Mouse (Mus musculus): Measurements from ENCODE around the gene Reep3. TPM values are rescaled to one million over a fixed set of nuclear protein-coding genes. Genes with fewer than 3 reads are reported as not detected.
"Not testable (repeated sequence)": the region's sequence is repeated elsewhere in the genome, so short reads cannot be mapped to it uniquely, and the experiment has no call there.

Gene Reep3
- polyA plus RNA-seq, 1 experiment from 2014 or later, result 44.9 TPM

GRCm38 (mm10) chr10:67017315-67017714 lies 79.4 kb downstream of the Reep3 start:
- 69% methylated on average over 2 of the region's 2 CpGs for WGBS
- Histone ChIP-seq H3K27me3 (no peaks in the 10 kb centered on the region), H3K36me3 (peaks cover 31% of the 10 kb centered on the region), H3K9me3 (no peaks in the 10 kb centered on the region), H3K4me2 (no peak overlapping the region), H3K27ac (no peak overlapping the region), H3K9ac (no peak overlapping the region), H3K4me3 (no peak overlapping the region), H3K4me1 (replicated peaks) (peaks cover 10% of the 10 kb centered on the region)
- ATAC-seq (ENCODE audit: low FRiP score), result no peak

DNA sequence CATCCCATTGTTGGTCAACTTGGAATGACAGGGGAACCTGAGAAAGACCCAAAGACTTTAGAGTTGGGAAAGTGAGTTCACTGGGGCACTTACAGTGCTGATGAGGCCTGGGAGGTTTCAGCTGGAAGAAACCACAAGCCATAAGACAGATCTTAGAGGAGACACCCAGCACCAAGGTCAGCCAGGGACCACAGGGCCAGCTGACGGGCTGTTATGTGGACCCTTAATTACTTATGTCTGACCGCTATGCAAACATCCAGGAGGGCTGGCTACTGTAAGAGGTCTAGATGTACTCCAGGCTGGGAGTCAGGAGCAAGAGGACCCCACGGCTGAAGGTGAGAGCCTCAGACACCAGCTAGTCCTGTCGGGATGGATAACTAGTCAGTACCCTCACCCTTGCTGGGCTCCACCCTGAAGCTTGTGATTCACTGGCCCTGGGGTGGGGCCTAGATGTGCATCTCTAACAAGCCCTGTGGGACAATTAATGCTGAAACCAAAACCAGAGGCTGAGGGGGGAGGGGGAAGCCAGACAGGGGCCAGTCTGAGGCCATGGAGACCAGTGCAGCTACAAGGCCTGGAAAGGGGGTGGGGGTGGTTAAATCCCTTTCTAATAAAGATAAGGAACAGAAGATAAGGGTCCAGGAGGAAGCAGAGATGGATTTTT lies 80.0 kb downstream of the Reep3 start:
- Histone ChIP-seq H3K27ac (no peak overlapping the region), H3K4me2 (no peak overlapping the region), H3K4me1 (replicated peaks) (peaks cover 10% of the 10 kb centered on the region), H3K9me3 (no peaks in the 10 kb centered on the region), H3K4me3 (no peak overlapping the region), H3K9ac (no peak overlapping the region), H3K27me3 (no peaks in the 10 kb centered on the region), H3K36me3 (peaks cover 31% of the 10 kb centered on the region)
- 86% methylated on average over 4 of the region's 4 CpGs for WGBS
- 0 out of 2 replicates have a peak, but pooled peaks have one; percentile 21 for ATAC-seq (ENCODE audit: low FRiP score)

DNA sequence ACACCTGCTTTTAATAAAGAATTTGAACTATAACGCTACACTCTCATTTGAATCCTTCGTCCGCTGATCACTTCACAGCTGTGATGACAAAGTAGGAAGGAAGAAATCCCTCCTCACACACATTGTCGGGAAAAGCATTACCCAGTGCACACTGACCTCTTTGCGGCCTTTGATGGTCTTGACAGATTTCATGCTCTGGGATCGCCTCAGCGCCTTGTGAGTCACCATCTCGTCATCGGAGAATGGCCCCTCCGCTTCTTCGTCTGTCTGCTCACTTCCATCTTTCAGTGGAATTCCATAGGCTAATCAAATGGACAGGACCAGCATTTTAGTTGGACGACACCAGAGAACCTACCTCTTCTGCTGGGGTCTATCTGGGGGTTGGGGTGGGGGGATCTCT lies 82.0 kb downstream of the Reep3 start:
- Histone ChIP-seq H3K4me1 (replicated peaks) (peaks cover 10% of the 10 kb centered on the region), H3K36me3 (peaks cover 23% of the 10 kb centered on the region), H3K4me3 (no peak overlapping the region), H3K9me3 (no peaks in the 10 kb centered on the region), H3K27me3 (no peaks in the 10 kb centered on the region), H3K4me2 (no peak overlapping the region), H3K9ac (no peak overlapping the region), H3K27ac (no peak overlapping the region)
- no peak for ATAC-seq (ENCODE audit: low FRiP score)
- WGBS, result 89% methylated on average over 12 of the region's 12 CpGs

DNA sequence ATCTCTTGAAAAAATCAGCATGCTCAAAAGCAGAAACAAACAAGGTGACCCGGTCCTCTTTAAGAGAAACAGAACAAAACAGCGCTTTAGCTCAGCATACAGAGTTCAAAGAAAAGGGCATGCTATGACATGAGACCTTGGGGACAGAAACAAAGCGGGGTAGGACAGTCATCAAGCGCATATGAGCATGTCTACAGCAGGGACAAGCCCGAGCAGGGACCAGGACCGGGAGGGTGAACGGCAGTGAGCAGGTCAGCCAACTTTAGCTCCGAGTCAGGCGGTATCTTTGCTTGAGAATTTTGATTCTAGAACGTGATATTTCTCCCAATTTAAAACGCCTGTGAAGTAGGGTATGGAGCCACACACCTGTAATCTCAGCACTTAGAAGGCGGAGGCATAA lies 86.2 kb downstream of the Reep3 start:
- ATAC-seq (ENCODE audit: low FRiP score), result no peak
- Histone ChIP-seq H3K27ac (no peak overlapping the region), H3K27me3 (no peaks in the 10 kb centered on the region), H3K4me2 (no peak overlapping the region), H3K4me3 (no peak overlapping the region), H3K9ac (no peak overlapping the region), H3K36me3 (peaks cover 24% of the 10 kb centered on the region), H3K4me1 (replicated peaks) (no peaks in the 10 kb centered on the region), H3K9me3 (no peaks in the 10 kb centered on the region)
- 90% methylated on average over 12 of the region's 12 CpGs for WGBS

DNA sequence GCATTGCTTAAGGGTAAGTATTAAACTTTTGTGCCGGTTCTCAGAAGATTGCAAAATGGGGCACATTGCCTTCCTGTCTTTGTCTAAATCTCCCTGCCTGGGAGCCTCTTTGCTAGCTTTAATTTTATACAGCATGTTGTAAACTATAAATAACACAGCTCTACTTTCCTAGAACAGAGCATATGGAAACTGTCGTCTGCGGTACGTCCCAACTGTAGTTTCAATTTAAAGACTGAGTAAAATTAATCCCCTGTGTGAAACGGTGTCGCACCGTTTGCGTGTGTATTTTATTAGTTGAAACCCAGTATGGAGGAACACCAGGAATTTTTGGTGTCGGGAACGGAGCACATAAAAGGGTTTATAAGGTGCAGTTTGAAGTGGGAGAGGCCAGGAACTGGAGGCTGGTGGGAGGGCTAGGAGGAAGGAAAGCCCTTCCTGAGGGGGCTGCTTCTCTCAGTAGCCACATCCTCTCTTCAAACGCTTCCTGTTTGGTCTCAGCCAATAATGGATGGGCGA lies 92.2 kb downstream of the Reep3 start:
- Histone ChIP-seq H3K27ac (peak overlapping the region; percentile 83), H3K36me3 (peaks cover 2% of the 10 kb centered on the region; the same call in 1 of the 2 replicates), H3K27me3 (no peaks in the 10 kb centered on the region), H3K4me2 (peak overlapping the region; percentile 65), H3K9me3 (no peaks in the 10 kb centered on the region), H3K4me1 (replicated peaks) (peaks cover 32% of the 10 kb centered on the region), H3K9ac (peak overlapping the region; percentile 67), H3K4me3 (peak overlapping the region; percentile 39)
- WGBS, result 4% methylated on average over 12 of the region's 12 CpGs
- no peak for ATAC-seq (ENCODE audit: low FRiP score)

- no peaks in the 10 kb centered on the region for H3K27me3 ChIP-seq
- peak overlapping the region; percentile 65 for H3K4me2 ChIP-seq
- H3K27ac ChIP-seq, result peak overlapping the region; percentile 83
- H3K4me3 ChIP-seq, result peak overlapping the region; percentile 39
- 1% methylated on average over 22 of the region's 22 CpGs for WGBS
- ATAC-seq (ENCODE audit: low FRiP score), result peak; percentile 69
- no peaks in the 10 kb centered on the region for H3K9me3 ChIP-seq
- peaks cover 2% of the 10 kb centered on the region; the same call in 1 of the 2 replicates for H3K36me3 ChIP-seq
- peaks cover 32% of the 10 kb centered on the region for H3K4me1 ChIP-seq (replicated peaks)
- peak overlapping the region; percentile 67 for H3K9ac ChIP-seq
These were observed 92.8 kb downstream of the Reep3 start for GRCm38 (mm10) chr10:67003743-67004526.

DNA sequence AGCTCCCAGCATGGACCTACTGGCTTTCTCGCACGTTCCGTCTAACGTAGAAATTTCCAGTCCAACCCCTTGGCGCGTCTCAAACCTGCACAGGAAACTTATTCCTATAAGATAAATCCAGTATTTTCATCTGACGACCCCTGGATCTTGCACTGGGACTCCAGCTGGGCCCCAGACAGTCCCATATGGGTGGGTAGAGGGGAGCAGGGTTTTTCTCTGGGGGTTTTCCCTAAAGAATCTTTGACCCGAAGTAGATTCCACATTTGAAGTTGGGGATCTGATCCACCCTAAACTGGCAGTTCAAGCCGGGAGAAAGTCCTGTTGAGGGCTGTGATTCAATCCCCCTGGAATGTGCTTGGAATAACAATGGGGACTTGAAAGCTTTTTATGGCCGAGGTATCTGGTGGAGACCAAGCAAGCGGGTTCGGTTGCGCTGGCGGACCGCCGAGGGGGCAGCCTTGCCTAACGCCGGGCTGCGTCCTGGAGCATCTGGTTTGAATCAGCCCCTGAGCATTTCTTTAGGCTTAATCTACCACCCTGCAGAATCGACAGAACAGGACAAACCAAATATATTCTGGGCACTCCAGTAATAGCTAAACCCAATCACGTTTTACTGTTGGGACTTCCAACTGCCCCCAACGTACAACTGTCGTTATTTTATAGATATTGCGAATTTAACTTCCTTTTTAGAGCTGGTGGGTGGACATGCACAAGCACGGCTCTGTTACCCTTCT lies 93.6 kb downstream of the Reep3 start:
- H3K9me3 ChIP-seq, result no peaks in the 10 kb centered on the region
- H3K27me3 ChIP-seq, result no peaks in the 10 kb centered on the region
- peak overlapping the region; percentile 65 for H3K4me2 ChIP-seq
- ATAC-seq (ENCODE audit: low FRiP score), result peak; percentile 63
- peak overlapping the region; percentile 67 for H3K9ac ChIP-seq
- H3K4me3 ChIP-seq, result peak overlapping the region; percentile 39
- peak overlapping the region; percentile 83 for H3K27ac ChIP-seq
- 1% methylated on average over 25 of the region's 25 CpGs for WGBS
- H3K4me1 ChIP-seq (replicated peaks), result peaks cover 32% of the 10 kb centered on the region
- H3K36me3 ChIP-seq, result no peaks in the 10 kb centered on the region

DNA sequence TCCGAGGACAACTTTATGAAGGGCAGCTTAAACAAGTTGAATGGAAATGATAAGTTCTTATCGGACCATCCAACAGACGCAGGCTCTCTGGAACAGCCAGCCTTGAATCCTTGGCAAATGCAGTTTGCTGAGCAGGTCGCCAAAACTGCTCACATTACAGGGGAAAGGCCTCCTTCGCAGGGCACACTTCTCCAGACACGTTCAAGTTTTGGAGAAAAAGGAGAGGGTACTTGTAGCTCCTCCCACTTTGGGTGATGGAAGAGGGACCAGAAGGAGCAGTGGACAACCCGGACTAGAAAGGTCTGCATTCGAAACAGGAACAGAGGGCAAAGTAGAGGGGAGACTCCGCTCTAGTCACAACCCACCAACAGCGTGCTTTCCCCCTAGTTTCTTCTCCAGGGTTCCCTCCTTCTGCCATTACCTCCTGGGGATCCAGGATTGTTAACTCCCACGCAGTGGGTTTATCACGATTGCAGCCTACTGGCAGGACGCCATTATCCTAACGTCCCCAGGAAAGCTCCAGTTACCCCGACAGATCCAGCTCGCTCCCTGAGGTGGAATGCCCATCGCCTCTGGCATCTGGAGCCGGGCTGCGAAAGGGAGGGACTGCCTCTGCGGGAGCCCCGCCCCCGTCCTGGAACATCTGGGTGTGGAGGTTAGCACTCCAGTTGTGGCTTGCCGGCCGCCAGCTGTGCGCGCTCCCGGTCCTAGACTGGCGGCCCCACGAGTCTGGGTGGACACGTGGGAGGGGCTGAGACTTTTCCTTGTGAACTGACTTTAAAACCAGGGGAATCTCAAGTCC lies 94.3 kb downstream of the Reep3 start:
- H3K27ac ChIP-seq, result peak overlapping the region; percentile 83
- peak overlapping the region; percentile 39 for H3K4me3 ChIP-seq
- peak; percentile 36 for ATAC-seq (ENCODE audit: low FRiP score)
- no peaks in the 10 kb centered on the region for H3K9me3 ChIP-seq
- peak overlapping the region; percentile 65 for H3K4me2 ChIP-seq
- WGBS, result 12% methylated on average over 30 of the region's 30 CpGs
- no peaks in the 10 kb centered on the region for H3K36me3 ChIP-seq
- no peaks in the 10 kb centered on the region for H3K27me3 ChIP-seq
- peak overlapping the region; percentile 67 for H3K9ac ChIP-seq
- H3K4me1 ChIP-seq (replicated peaks), result peaks cover 32% of the 10 kb centered on the region

DNA sequence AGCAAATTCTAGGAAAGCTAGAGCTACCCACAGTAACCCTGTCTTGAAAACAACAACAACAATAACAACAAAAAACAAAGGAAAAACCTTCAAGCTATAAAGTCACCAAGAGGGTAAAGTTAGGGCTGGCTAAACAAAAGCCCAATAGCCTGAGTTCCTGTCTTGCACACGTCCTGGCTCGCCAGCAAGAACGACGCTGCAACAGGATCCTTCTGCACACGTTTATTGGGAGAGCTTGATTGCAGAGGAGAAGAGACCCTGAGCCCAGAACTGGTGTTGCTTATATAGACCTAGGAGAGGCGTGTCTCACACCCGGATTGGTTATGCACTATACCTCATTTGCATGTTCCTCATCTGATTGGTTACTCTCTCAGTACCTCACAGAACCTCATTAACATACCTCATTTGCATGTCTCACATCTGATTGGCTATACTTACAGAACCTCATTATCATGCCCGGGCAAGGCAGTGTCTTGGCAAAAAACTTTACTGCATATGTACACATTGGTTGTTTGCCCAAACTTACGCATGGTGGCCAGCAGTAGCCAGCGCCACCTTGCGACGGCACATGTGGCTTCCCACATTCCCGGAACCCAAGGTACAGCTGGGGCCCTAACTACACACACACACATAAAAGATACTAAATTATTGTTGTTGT lies 95.7 kb downstream of the Reep3 start:
- peaks cover 32% of the 10 kb centered on the region for H3K4me1 ChIP-seq (replicated peaks)
- H3K4me3 ChIP-seq; H3K9me3 ChIP-seq; H3K4me2 ChIP-seq; H3K36me3 ChIP-seq; ATAC-seq (ENCODE audit: low FRiP score); H3K9ac ChIP-seq; H3K27me3 ChIP-seq; H3K27ac ChIP-seq: not testable (repeated sequence)
- 95% methylated on average over 13 of the region's 13 CpGs for WGBS

DNA sequence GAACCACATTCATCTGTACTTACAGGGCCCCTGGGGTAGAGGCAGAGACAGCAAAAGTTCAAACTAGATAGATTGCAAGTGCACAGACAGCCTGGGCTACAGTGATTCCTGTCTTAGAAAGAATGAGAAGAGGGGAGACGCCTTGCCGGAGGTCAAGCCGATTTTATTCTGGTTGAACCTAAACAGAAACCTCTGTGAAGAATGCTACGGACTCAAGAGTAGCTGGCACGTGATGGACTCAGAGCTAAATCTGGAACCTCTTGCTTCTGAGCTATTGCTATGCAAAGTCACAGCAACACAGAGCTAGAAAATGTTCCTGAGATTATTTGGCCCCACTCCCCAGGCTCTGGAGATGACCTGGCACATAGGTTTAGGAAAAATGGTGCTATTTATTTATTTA lies 96.6 kb downstream of the Reep3 start:
- no peak overlapping the region for H3K4me2 ChIP-seq
- H3K27ac ChIP-seq, result no peak overlapping the region
- H3K36me3 ChIP-seq, result no peaks in the 10 kb centered on the region
- no peak overlapping the region for H3K4me3 ChIP-seq
- no peaks in the 10 kb centered on the region for H3K27me3 ChIP-seq
- H3K9ac ChIP-seq, result no peak overlapping the region
- H3K9me3 ChIP-seq, result no peaks in the 10 kb centered on the region
- no peak for ATAC-seq (ENCODE audit: low FRiP score)
- 94% methylated on average over 5 of the region's 5 CpGs for WGBS
- peaks cover 33% of the 10 kb centered on the region for H3K4me1 ChIP-seq (replicated peaks)

GRCm38 (mm10) chr10:66998770-66999169 lies 98.0 kb downstream of the Reep3 start:
- peaks cover 29% of the 10 kb centered on the region for H3K4me1 ChIP-seq (replicated peaks)
- ATAC-seq (ENCODE audit: low FRiP score), result no peak
- H3K9ac ChIP-seq, result no peak overlapping the region
- H3K9me3 ChIP-seq, result no peaks in the 10 kb centered on the region
- no peak overlapping the region for H3K27ac ChIP-seq
- H3K27me3 ChIP-seq, result no peaks in the 10 kb centered on the region
- WGBS, result 96% methylated on average over 7 of the region's 7 CpGs
- H3K36me3 ChIP-seq, result no peaks in the 10 kb centered on the region
- no peak overlapping the region for H3K4me2 ChIP-seq
- no peak overlapping the region for H3K4me3 ChIP-seq
